Mouse (Mus musculus) MEL-GATA-1-ER (cell line): ENCODE results near the gene Cyp8b1.
A peak's percentile ranks its signal among the peaks of the same experiment; 100 is the strongest.

Source experiments
- DNase-seq: peaks from one replicate; pipeline ENCODE4 v3.0.0-alpha.2; 2012; ENCODE audit warnings: low read depth; ENCODE audit errors: extremely low read depth

The Cyp8b1 gene

GRCm38 (mm10) chr9:121916102-121916501, at the start of gene Cyp8b1:
Cyp8b1 (minus strand) TSS chr9:121916305.
- no peak for DNase-seq

DNA sequence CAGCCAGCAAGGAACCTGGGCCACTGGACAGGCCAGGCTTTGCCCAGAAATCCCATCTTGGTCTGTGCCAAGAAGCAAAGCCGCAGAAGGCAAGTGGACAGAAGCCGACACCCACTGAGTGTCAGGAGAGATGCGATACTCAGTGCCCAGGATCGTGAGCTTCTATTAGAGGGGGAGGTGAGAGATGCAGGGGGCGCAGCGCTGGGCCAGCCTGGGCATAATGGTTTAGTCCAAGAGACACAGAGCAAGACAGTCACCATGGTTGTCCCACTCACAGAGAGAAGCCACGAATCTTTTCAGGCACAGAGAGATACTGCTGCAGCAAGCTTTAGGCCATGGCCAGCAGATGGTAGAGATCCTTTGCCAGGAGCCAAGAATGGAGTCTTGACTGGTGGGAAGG, 48.8 kb upstream of the Cyp8b1 start:
- DNase-seq, result no peak

DNA sequence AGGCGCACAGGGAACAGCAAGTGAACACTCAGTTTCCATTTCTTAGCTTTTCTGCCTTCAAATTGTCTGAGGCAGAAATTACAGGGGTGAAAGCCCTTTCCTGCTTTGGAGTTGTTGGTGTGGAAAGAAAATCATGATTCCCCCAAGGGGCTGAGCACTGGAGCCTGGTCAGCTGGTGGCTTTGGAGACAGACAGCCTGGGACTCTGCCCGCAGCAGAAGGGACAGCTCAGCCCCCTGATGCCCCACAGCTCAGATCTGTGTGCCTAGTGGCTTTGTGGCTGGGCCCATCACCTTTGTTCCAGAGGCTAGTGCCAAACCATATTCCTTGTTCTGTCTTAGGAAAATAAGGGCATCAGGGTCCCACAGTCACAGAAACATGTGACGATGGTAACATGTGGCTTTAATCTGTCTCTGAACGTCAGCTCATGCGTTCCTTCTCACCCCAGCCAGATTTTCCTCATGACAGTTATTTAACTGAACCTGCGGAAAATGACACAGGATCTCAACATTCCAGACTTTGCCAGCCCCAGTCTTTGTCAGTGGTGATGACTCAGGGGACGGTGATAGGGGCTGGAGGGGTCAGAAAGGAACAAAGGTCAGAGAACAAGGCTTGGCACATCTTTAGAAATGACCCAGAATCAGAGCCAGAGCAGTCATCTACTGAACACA, 44.0 kb upstream of the Cyp8b1 start:
- no peak for DNase-seq

DNA sequence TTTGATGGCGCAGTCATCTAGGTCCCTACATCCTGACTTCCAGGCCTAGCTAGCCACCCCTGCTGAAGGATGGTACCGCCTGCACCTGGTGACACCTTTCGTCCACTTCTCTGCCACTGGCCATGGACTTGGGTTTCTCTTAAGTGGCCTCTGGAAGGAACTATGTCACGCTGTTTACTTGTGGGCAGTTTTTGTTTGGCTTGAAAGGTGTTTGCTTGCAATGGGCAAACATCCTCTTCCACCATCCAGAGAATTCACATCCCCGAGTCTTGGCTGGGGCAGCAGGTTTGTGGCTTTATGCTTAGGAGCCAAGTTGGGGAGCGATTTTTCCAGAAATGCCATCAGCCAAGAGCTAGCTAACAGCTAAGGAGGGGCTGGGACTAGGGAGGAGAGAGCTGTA, 36.5 kb upstream of the Cyp8b1 start:
- no peak for DNase-seq

DNA sequence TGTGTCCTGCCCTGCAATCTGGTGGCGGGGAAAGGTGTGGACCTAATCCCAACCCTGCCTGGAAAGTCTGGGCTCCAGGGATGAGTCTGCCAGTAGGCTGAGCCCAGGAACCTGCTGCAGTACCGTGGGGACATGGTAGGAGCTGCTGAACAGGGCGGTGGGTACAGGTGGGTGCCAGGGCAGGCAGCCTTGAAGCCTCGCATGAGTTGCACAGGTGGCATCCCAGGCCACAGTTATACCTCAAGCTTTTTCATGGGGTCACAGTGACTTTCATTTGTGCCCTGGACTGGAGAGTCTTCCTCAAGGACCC, 35.0 kb upstream of the Cyp8b1 start:
- DNase-seq, result no peak

- no peak for DNase-seq
These were observed 34.5 kb upstream of the Cyp8b1 start, which contains the start of gene Fam198a for GRCm38 (mm10) chr9:121950418-121951113. Fam198a (plus strand) TSS chr9:121950988.

GRCm38 (mm10) chr9:121948431-121948830, 32.3 kb upstream of the Cyp8b1 start:
- no peak for DNase-seq

- DNase-seq, result no peak
These were observed 31.7 kb upstream of the Cyp8b1 start for GRCm38 (mm10) chr9:121947784-121948183.

DNA sequence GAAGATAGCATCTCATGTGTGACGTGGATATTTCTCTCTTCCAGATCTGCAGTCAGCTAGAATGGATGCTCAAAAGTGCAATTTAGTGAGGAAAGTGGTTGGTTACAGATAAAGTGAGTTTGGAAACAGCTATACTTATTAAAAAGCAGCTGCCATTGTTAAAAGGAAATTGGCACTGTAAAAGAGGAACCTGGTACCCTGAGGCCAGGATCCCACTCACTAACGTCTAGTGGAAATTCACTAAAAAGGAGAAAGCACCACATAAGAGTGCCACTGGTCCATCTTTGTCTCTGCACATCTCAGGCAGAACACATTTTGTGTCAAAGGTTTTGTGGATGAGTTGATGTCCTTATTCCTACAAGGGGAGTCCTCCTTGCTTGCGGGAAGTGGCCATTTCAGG, 27.5 kb upstream of the Cyp8b1 start:
- no peak for DNase-seq

- no peak for DNase-seq
These were observed 26.9 kb upstream of the Cyp8b1 start for GRCm38 (mm10) chr9:121943005-121943404.

DNA sequence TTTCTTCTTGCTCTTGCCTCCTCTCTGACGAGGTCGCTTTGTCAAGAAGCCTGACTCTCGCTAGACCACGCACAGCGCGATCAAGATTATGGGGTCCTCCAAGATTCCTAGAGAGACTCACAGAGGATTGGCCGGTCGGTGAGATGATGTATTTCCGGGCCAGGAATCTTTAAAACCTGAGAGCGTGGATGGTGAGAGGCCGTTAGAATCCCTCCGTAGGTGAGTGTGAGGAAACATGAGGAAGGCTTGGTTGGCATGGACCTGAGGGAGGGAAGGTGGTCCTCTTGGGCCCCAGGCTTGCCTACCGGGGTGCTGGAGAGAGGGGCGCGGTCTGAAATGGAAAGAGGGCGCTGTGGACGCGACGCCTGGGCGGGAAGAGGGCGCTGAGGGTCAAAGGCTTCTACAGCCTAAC, 21.8 kb upstream of the Cyp8b1 start:
- no peak for DNase-seq

GRCm38 (mm10) chr9:121937451-121937864, 21.4 kb upstream of the Cyp8b1 start:
- DNase-seq, result no peak

GRCm38 (mm10) chr9:121936952-121937351, 20.8 kb upstream of the Cyp8b1 start:
- DNase-seq, result no peak

DNA sequence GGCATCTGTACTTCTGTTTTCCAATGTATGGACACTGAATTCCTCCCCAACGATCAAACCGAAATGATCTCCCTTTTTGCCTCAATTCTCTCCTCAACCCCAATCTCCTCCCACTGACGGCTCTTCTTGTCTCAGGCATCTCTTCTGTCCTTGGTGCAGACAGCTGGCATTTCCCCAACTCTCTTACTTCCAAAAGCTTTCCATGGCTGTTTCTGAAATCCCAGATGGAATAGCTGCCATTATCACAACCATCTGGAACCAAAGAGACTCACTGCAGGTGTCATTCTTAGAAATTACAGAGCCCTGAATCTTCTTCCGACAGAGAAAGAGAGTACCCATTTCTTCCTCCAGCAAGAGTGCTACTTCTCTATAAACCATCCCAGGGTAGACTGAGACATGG, 18.8 kb upstream of the Cyp8b1 start:
- no peak for DNase-seq

DNA sequence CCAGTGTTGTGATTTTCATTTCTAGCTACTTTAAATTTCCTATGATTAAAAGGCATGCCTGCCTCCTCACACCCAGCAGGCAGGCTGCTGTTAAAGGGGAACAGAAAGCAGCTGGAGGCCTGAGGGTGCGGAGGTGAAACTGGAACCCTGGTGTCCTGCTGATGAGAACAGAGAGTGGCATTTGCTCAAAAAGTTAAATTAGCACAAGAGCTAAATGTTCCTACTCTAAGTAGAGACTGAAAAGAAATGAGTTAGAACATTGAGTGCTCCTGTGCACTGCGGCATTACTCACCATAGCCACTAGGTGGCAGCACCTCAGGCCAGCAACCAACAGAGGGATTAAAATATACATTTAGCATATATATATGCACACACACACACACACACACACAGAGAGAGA, 12.4 kb upstream of the Cyp8b1 start:
- peak; percentile 16 for DNase-seq

GRCm38 (mm10) chr9:121927721-121928120, 11.6 kb upstream of the Cyp8b1 start:
- no peak for DNase-seq

- DNase-seq, result no peak
These were observed 10.7 kb upstream of the Cyp8b1 start for GRCm38 (mm10) chr9:121926634-121927405.

DNA sequence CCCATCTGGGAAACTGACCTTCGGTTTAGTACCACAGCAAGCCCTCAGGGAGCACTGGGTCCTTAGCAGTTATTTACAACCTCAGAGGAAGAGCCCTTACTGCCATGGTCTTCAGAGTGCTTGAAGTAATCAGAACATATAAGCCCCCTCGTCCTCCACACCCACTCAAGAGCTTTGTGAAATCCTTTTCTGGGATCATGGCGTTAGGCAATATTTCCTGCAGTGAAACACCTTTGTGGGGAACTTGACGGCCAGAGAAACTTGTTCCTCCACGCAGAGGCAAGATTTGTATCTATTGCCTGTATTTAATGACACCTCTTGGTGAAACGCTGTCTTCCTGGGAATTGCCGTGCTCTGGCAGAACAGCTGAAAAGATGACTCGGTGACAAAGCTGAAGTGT, 9.9 kb upstream of the Cyp8b1 start:
- DNase-seq, result no peak

- no peak for DNase-seq
These were observed 8.9 kb upstream of the Cyp8b1 start for GRCm38 (mm10) chr9:121924901-121925560.

DNA sequence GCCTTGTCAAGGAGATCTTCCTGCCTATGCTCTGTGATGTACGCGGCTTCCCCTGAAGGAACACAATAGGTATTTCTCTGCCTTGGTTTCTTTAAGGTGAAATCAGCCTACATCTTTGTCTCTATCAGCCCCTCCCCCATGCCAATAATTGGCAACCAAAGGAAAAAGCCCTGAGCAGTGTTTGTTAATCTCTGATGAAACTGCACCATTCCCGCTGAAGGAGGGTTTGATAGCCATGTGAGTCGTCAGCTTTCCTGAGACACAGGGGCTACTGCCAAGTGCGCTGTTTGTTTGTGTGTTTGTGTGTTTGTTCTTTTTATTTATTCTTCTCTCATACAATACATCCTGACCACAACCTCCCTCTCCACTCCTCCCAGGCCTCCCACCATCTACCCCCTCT, 7.8 kb upstream of the Cyp8b1 start:
- DNase-seq, result no peak

GRCm38 (mm10) chr9:121923443-121923842, 7.3 kb upstream of the Cyp8b1 start:
- no peak for DNase-seq

DNA sequence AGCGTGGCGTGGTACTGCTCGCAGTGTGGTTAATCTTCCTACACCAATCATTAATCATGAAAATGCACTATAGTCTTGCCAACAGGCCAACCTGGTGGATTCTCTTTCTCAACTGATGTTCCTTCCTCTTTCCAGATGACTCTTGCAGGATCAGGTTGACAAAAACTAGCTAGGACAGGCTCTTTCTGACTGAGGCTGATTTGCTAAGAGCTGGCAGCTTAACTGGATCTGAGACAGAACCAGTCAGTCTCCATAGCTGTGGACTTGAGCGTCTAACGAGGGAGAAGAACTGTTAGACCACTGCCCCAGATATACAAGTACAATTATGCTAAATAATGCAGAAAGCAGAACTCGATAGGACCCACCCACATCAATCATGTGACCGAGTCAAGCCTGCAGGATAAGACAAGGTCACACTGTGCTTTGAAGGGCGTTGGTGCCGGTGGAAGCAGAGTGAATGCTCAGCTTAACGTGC, 3.0 kb upstream of the Cyp8b1 start:
- no peak for DNase-seq
